Mouse (Mus musculus) mature B cell (primary cell): ENCODE data around the gene Lrrc34.

Source experiments
- in situ Hi-C: fragments of 300-500 bp; cut with MboI; formaldehyde crosslinking; loops from 2 replicates; pipeline ENCODE4 v1.14.3; 2019

Lrrc34 gene

GRCm38 (mm10) chr3:30647440-30648090 is at the start of gene Lrrc34:
Gene Lrrc34, minus strand, starts transcription at chr3:30647869.
- in situ Hi-C loops = no loop called here

- in situ Hi-C loops = no loop called here
Observed at GRCm38 (mm10) chr3:30696346-30696745, 48.7 kb upstream of the Lrrc34 start.

GRCm38 (mm10) chr3:30695661-30696060 is 48.0 kb upstream of the Lrrc34 start:
- in situ Hi-C loops = no loop called here

GRCm38 (mm10) chr3:30690976-30691375 is 43.3 kb upstream of the Lrrc34 start:
- in situ Hi-C loops = no loop called here

- in situ Hi-C loops = no loop called here
Observed at GRCm38 (mm10) chr3:30687216-30687615, 39.5 kb upstream of the Lrrc34 start.

- in situ Hi-C loops = no loop called here
Observed at GRCm38 (mm10) chr3:30683190-30683589, 35.5 kb upstream of the Lrrc34 start.

- in situ Hi-C loops = no loop called here
Observed at GRCm38 (mm10) chr3:30658486-30658885, 10.8 kb upstream of the Lrrc34 start.

GRCm38 (mm10) chr3:30655937-30656336 is 8.3 kb upstream of the Lrrc34 start:
- in situ Hi-C loops = no loop called here

- in situ Hi-C loops = no loop called here
Observed at GRCm38 (mm10) chr3:30650062-30650841, 2.6 kb upstream of the Lrrc34 start.

GRCm38 (mm10) chr3:30648466-30648865 is 797 bp upstream of the Lrrc34 start:
- in situ Hi-C loops = no loop called here

GRCm38 (mm10) chr3:30646761-30647160 is 908 bp downstream of the Lrrc34 start:
- in situ Hi-C loops = no loop called here

- in situ Hi-C loops = no loop called here
Observed at GRCm38 (mm10) chr3:30644207-30644606, 3.5 kb downstream of the Lrrc34 start, which contains the start of gene Lrriq4. Gene Lrriq4, plus strand, starts transcription at chr3:30644507.

GRCm38 (mm10) chr3:30635629-30636028 is 12.0 kb downstream of the Lrrc34 start:
- in situ Hi-C loops = no loop called here

GRCm38 (mm10) chr3:30633681-30634080 is 14.0 kb downstream of the Lrrc34 start:
- in situ Hi-C loops = no loop called here

GRCm38 (mm10) chr3:30620132-30620531 is 27.5 kb downstream of the Lrrc34 start:
- in situ Hi-C loops = loop anchor here (25.0 kb wide), 1 partner anchor 517 kb away; the partner anchor contains the start of gene Cldn11

GRCm38 (mm10) chr3:30610930-30611329 is 36.7 kb downstream of the Lrrc34 start:
- in situ Hi-C loops = loop anchor here (25.0 kb wide), 1 partner anchor 526 kb away; the partner anchor contains the start of gene Cldn11

- in situ Hi-C loops = loop anchor here (25.0 kb wide), 1 partner anchor 528 kb away; the partner anchor contains the start of gene Cldn11
Observed at GRCm38 (mm10) chr3:30608999-30609398, 38.7 kb downstream of the Lrrc34 start.

- in situ Hi-C loops = loop anchor here (25.0 kb wide), 1 partner anchor 534 kb away; the partner anchor contains the start of gene Cldn11
Observed at GRCm38 (mm10) chr3:30603256-30603655, 44.4 kb downstream of the Lrrc34 start.

- in situ Hi-C loops = loop anchor here (25.0 kb wide), 1 partner anchor 535 kb away; the partner anchor contains the start of gene Cldn11
Observed at GRCm38 (mm10) chr3:30602740-30603098, 45.0 kb downstream of the Lrrc34 start.

- in situ Hi-C loops = loop anchor here (25.0 kb wide), 1 partner anchor 535 kb away; the partner anchor contains the start of gene Cldn11
Observed at GRCm38 (mm10) chr3:30602065-30602739, 45.5 kb downstream of the Lrrc34 start, which contains the start of gene Mynn. Gene Mynn, plus strand, starts transcription at chr3:30602065.

GRCm38 (mm10) chr3:30601610-30602064 is 46.0 kb downstream of the Lrrc34 start:
- in situ Hi-C loops = loop anchor here (25.0 kb wide), 1 partner anchor 536 kb away; the partner anchor contains the start of gene Cldn11

- in situ Hi-C loops = loop anchor here (25.0 kb wide), 1 partner anchor 536 kb away; the partner anchor contains the start of gene Cldn11
Observed at GRCm38 (mm10) chr3:30601175-30601574, 46.5 kb downstream of the Lrrc34 start.
